Mouse (Mus musculus): ENCODE measurements around the gene 1810009A15Rik.

DNA sequence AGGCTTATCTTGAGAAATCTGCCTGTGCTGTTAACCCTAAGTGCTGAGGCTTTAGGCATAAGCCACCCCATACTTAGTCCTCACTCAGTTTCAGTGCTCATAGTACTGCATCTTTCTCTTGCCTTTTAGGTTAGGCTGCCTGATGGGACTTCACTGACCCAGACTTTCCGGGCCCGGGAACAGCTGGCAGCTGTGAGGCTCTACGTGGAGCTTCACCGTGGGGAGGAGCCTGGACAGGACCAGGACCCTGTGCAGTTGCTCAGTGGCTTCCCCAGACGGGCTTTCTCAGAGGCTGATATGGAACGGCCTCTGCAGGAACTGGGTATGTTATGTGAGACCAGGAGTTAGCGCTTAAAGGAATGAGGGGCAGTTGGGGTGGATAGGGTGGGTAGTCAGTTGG lies 13.6 kb upstream of the 1810009A15Rik start:
- no peak for TF ChIP-seq CTCF (IDR thresholded peaks at IDR 0.05; ENCODE audit: low read depth)
- TF ChIP-seq EP300 (optimal IDR thresholded peaks at IDR 0.05) = no peak

Measured in stomach, postnatal 0 days (tissue).